7 mouse cellular contexts compared by ENCODE assay signal in genomic region chr1:58972851-58973365, GRCm38 (mm10). TPM values are rescaled to one million over a fixed set of nuclear protein-coding genes. Genes with fewer than 3 reads are reported as not detected.
DNase-seq lines count a peak whose midpoint lies in the region; ATAC-seq and TF ChIP-seq lines count a peak whose summit lies in the region.

No protein-coding gene starts in this region.

- peaks cover 25% of the 10 kb centered on the region for H3K36me3 ChIP-seq in megakaryocyte, embryonic 14.5 days (replicated peaks; ENCODE audit: low read length)
- H3K36me3 ChIP-seq in embryonic facial prominence, embryonic 15.5 days = no peaks in the 10 kb centered on the region
- no peaks in the 10 kb centered on the region for H3K36me3 ChIP-seq in limb, embryonic 10.5 days
- H3K36me3 ChIP-seq in small intestine, adult 2 months (ENCODE audit: control insufficient read depth, insufficient read depth, low read length) = peaks cover 3% of the 10 kb centered on the region; the same call in 1 of the 2 replicates

- H3K27me3 ChIP-seq in megakaryocyte, embryonic 14.5 days (replicated peaks) = no peaks in the 10 kb centered on the region
- H3K27me3 ChIP-seq in embryonic facial prominence, embryonic 15.5 days = no peaks in the 10 kb centered on the region
- H3K27me3 ChIP-seq in limb, embryonic 10.5 days (ENCODE audit: low read depth, poor library complexity, severe bottlenecking) = no peaks in the 10 kb centered on the region
- no peaks in the 10 kb centered on the region for H3K27me3 ChIP-seq in small intestine, adult 2 months (ENCODE audit: control insufficient read depth, insufficient read depth, low read length)

- peak overlapping the region; percentile 92 for H3K4me3 ChIP-seq in megakaryocyte, embryonic 14.5 days (replicated peaks)
- H3K4me3 ChIP-seq in embryonic facial prominence, embryonic 15.5 days (replicated peaks) = peak overlapping the region; percentile 71
- peak overlapping the region; percentile 87 for H3K4me3 ChIP-seq in limb, embryonic 10.5 days
- H3K4me3 ChIP-seq in small intestine, adult 2 months (ENCODE audit: low read depth, low read length) = peak overlapping the region; percentile 85

- DNase-seq in limb, embryonic 10.5 days (ENCODE audit: low spot score) = no peak
- DNase-seq in thymus, postnatal 25 days = no peak
- DNase-seq in spleen, postnatal 10 days (ENCODE audit: low spot score in 2 of 2) = no peak

- TF ChIP-seq POLR2A in small intestine, adult 2 months (IDR thresholded peaks at IDR 0.05; ENCODE audit: low read depth, low read length) = no peak

- H3K9ac ChIP-seq in embryonic facial prominence, embryonic 15.5 days = peak overlapping the region; percentile 69

- no peaks in the 10 kb centered on the region for H3K9me3 ChIP-seq in megakaryocyte, embryonic 14.5 days
- no peaks in the 10 kb centered on the region for H3K9me3 ChIP-seq in embryonic facial prominence, embryonic 15.5 days (replicated peaks)
- no peaks in the 10 kb centered on the region for H3K9me3 ChIP-seq in limb, embryonic 10.5 days (replicated peaks)

- H3K27ac ChIP-seq in embryonic facial prominence, embryonic 15.5 days (replicated peaks) = peak overlapping the region; percentile 82
- H3K27ac ChIP-seq in limb, embryonic 10.5 days = peak overlapping the region; percentile 90
- H3K27ac ChIP-seq in small intestine, adult 2 months (ENCODE audit: insufficient read depth, low read depth, low read length) = peak overlapping the region; percentile 56

- no peak for TF ChIP-seq CTCF in small intestine, adult 2 months (IDR thresholded peaks at IDR 0.05; ENCODE audit: extremely low read depth, insufficient read length, insufficient replicate concordance, low read depth, low read length)

- H3K4me2 ChIP-seq in embryonic facial prominence, embryonic 15.5 days (replicated peaks) = peak overlapping the region; percentile 70

- under 1% methylated on average over 28 of the region's 28 CpGs for WGBS in embryonic facial prominence, embryonic 15.5 days
- WGBS in limb, embryonic 10.5 days = under 1% methylated on average over 28 of the region's 28 CpGs
- WGBS in small intestine, adult 2 months = under 1% methylated on average over 28 of the region's 28 CpGs

- ATAC-seq in megakaryocyte, adult 5-6 weeks (ENCODE audit: poor library complexity, severe bottlenecking) = no peak
- ATAC-seq in embryonic facial prominence, embryonic 15.5 days (ENCODE audit: insufficient number of reproducible peaks, low FRiP score, low TSS enrichment, low read depth) = no peak

- peaks cover 61% of the 10 kb centered on the region for H3K4me1 ChIP-seq in megakaryocyte, embryonic 14.5 days
- peaks cover 21% of the 10 kb centered on the region for H3K4me1 ChIP-seq in embryonic facial prominence, embryonic 15.5 days
- H3K4me1 ChIP-seq in limb, embryonic 10.5 days = peaks cover 30% of the 10 kb centered on the region
- H3K4me1 ChIP-seq in small intestine, adult 2 months (ENCODE audit: control insufficient read depth, insufficient read depth, insufficient read length, low read length) = peaks cover 8% of the 10 kb centered on the region; the same call in 1 of the 2 replicates

RNA-seq across cellular contexts. Expression of gene Trak2, which starts 0.3 kb away (rescaled TPM):
- 24.8 and 64.1 TPM in 2 replicates for polyA plus RNA-seq in megakaryocyte, embryonic 14.5 days (2012; ENCODE audit: insufficient read depth, low replicate concordance)
- 24.1 and 29.6 TPM in 2 replicates for total RNA-seq in megakaryocyte, adult 5-6 weeks (2015)
- 22.2 and 32.9 TPM in 2 replicates for total RNA-seq in megakaryocyte, adult 5-6 weeks (2017)
- polyA plus RNA-seq in embryonic facial prominence, embryonic 15.5 days (2015; fragmentation: Nextera tagmentation; extraction: Ambion mirVana) = 11.0 and 12.5 TPM in 2 replicates
- polyA plus RNA-seq in limb, embryonic 10.5 days (2016; fragmentation: Nextera tagmentation; extraction: Ambion mirVana) = 7.5 and 9.3 TPM in 2 replicates
- polyA plus RNA-seq in small intestine, adult 2 months (2012; rRNA removed) = 10.2 and 13.0 TPM in 2 replicates

RNA-seq across cellular contexts. Expression of gene Stradb, which starts 0.4 kb away (rescaled TPM):
- 5.1 and 8.0 TPM in 2 replicates for polyA plus RNA-seq in megakaryocyte, embryonic 14.5 days (2012; ENCODE audit: insufficient read depth, low replicate concordance)
- 18.5 and 19.1 TPM in 2 replicates for total RNA-seq in megakaryocyte, adult 5-6 weeks (2015)
- total RNA-seq in megakaryocyte, adult 5-6 weeks (2017) = 8.3 and 8.6 TPM in 2 replicates
- polyA plus RNA-seq in embryonic facial prominence, embryonic 15.5 days (2015; fragmentation: Nextera tagmentation; extraction: Ambion mirVana) = 23.6 and 26.0 TPM in 2 replicates
- polyA plus RNA-seq in limb, embryonic 10.5 days (2016; fragmentation: Nextera tagmentation; extraction: Ambion mirVana) = 19.1 and 20.2 TPM in 2 replicates
- 2.6 and 6.2 TPM in 2 replicates for polyA plus RNA-seq in small intestine, adult 2 months (2012; rRNA removed)
